Mouse (Mus musculus) ES-Bruce4 (cell line): ENCODE results near the gene Asgr1. TPM values are rescaled to one million over a fixed set of nuclear protein-coding genes. Genes with fewer than 3 reads are reported as not detected.
A peak's percentile ranks its signal among the peaks of the same experiment; 100 is the strongest.

ENCODE experiments used
- H3K27ac ChIP-seq: 2 replicates; pipeline ENCODE4 v1.5.1; 2012; ENCODE audit warnings: low read length, inconsistent platforms; ENCODE audit not compliant: insufficient read depth
- H3K27me3 ChIP-seq: 2 replicates; pipeline ENCODE4 v1.6.1; 2012; ENCODE audit warnings: mild to moderate bottlenecking, low read length, inconsistent platforms; ENCODE audit not compliant: control insufficient read depth, poor library complexity, insufficient read depth, severe bottlenecking
- H3K36me3 ChIP-seq: 2 replicates; pipeline ENCODE4 v1.6.1; 2012; ENCODE audit warnings: inconsistent platforms, mild to moderate bottlenecking, low read length, moderate library complexity; ENCODE audit not compliant: control insufficient read depth, poor library complexity, insufficient read depth, severe bottlenecking
- H3K4me1 ChIP-seq: one replicate; pipeline ENCODE4 v1.8.1; 2011; ENCODE audit warnings: low read length; ENCODE audit not compliant: control insufficient read depth, insufficient read depth
- H3K4me3 ChIP-seq: 2 replicates; pipeline ENCODE4 v1.5.1; 2011; ENCODE audit warnings: low read depth, mild to moderate bottlenecking, low read length
- H3K9ac ChIP-seq: 2 replicates; pipeline ENCODE4 v1.6.1; 2012; ENCODE audit warnings: low read depth, mild to moderate bottlenecking, inconsistent platforms; ENCODE audit not compliant: poor library complexity, severe bottlenecking
- H3K9me3 ChIP-seq: replicated peaks from 2 replicates; pipeline ENCODE4 v1.6.1; 2012; ENCODE audit warnings: mild to moderate bottlenecking, low read length, inconsistent platforms; ENCODE audit not compliant: control insufficient read depth, poor library complexity, insufficient read depth, severe bottlenecking
- CTCF ChIP-seq: IDR thresholded peaks from one replicate; pipeline ENCODE4 v1.8.1; 2011; ENCODE audit warnings: low read depth, low read length
- EP300 ChIP-seq: IDR thresholded peaks from 2 replicates; pipeline ENCODE4 v1.6.1; 2011; ENCODE audit warnings: low read depth, low read length; ENCODE audit not compliant: insufficient read depth
- POLR2A ChIP-seq: IDR thresholded peaks from one replicate; pipeline ENCODE4 v1.8.1; 2011; ENCODE audit warnings: low read length; ENCODE audit not compliant: insufficient read depth
- polyA plus RNA-seq: library from polyadenylated mRNA; stranded (reverse); fragments of >200 nt; gene quantifications from 2 replicates; pipeline ENCODE4 v1.2.4, GENCODE M21; 2011; ENCODE audit warnings: low read depth; ENCODE audit not compliant: missing spikeins, insufficient read depth, insufficient read length

Asgr1 gene
- polyA plus RNA-seq, 1 experiment = not detected

- H3K36me3 ChIP-seq = peaks cover 2% of the 10 kb centered on the region; the same call in 1 of the 2 replicates
- H3K27me3 ChIP-seq = no peaks in the 10 kb centered on the region
- TF ChIP-seq EP300 (no peak), POLR2A (no peak), CTCF (no peak)
- H3K4me1 ChIP-seq = no peaks in the 10 kb centered on the region
- H3K9ac ChIP-seq = no peak overlapping the region
- H3K4me3 ChIP-seq = no peak overlapping the region
- H3K9me3 ChIP-seq = no peaks in the 10 kb centered on the region
- H3K27ac ChIP-seq = no peak overlapping the region
Measured at GRCm38 (mm10) chr11:70017199-70017767, 36.6 kb upstream of the Asgr1 start.

DNA sequence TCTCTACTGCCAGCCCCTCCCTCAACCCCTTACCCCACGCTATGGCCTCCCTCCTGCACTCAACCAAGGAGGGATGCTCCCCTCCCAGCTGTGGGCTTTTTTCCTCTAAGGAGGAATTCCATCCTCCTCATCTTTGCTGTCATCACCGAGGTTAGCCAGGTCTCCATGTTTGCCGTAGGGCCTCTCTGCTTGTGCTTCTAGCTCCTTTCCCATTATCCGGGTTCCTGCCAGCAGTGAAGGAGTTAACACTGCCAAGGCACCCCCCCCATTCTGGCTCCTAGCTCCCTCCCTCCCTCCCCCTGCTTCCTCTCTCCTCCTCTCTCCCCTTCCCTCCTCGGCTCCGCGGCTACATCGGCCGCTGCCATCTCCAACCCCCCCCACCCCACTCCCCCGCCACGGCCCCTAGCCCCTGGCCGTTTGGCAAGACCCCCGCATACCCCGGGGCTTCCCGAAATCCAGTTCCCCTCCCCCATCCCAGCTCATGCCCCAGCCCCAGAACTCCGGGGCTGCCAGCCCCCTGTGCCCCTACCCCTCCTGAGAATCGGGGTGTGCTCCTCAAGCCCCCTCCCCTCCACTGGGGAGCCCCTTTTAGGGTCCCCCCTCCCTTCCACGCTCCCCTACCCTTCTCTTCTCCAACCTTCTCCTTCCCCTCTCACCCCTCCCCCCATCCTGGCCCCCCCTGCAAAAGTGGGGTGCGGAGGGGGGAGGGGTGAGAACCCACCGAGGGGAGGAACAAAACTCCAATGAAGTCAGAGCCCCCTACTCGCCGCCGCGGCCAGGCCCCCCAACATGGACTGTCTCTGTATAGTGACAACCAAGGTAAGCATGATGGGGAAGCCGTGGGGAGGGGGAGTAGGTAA, 35.5 kb upstream of the Asgr1 start:
- Histone ChIP-seq H3K9me3 (no peaks in the 10 kb centered on the region), H3K36me3 (no peaks in the 10 kb centered on the region), H3K27me3 (no peaks in the 10 kb centered on the region), H3K9ac (peak overlapping the region; percentile 86), H3K27ac (no peak overlapping the region), H3K4me1 (no peaks in the 10 kb centered on the region), H3K4me3 (peak overlapping the region; percentile 37)
- TF ChIP-seq CTCF = no peak
- TF ChIP-seq EP300 = no peak
- TF ChIP-seq POLR2A = no peak

GRCm38 (mm10) chr11:70019495-70020021, 34.3 kb upstream of the Asgr1 start:
- H3K27me3 ChIP-seq = no peaks in the 10 kb centered on the region
- H3K9me3 ChIP-seq = no peaks in the 10 kb centered on the region
- 0 out of 2 replicates have a peak overlapping the region, but pooled peaks have one; percentile 6 for H3K9ac ChIP-seq
- H3K27ac ChIP-seq = no peak overlapping the region
- no peaks in the 10 kb centered on the region for H3K36me3 ChIP-seq
- H3K4me1 ChIP-seq = no peaks in the 10 kb centered on the region
- TF ChIP-seq EP300 (no peak), POLR2A (no peak)
- no peak overlapping the region for H3K4me3 ChIP-seq

GRCm38 (mm10) chr11:70020022-70020631, 33.8 kb upstream of the Asgr1 start:
- Histone ChIP-seq H3K9ac (0 out of 2 replicates have a peak overlapping the region, but pooled peaks have one; percentile 6), H3K27ac (peak overlapping the region; percentile 16; the same call in 1 of the 2 replicates), H3K27me3 (no peaks in the 10 kb centered on the region), H3K4me1 (no peaks in the 10 kb centered on the region), H3K36me3 (no peaks in the 10 kb centered on the region), H3K4me3 (no peak overlapping the region), H3K9me3 (no peaks in the 10 kb centered on the region)
- TF ChIP-seq EP300 = no peak
- TF ChIP-seq POLR2A = no peak
- TF ChIP-seq CTCF = no peak

GRCm38 (mm10) chr11:70020731-70021263, 33.1 kb upstream of the Asgr1 start:
- no peaks in the 10 kb centered on the region for H3K36me3 ChIP-seq
- H3K9ac ChIP-seq = peak overlapping the region; percentile 31; the same call in 1 of the 2 replicates
- no peaks in the 10 kb centered on the region for H3K4me1 ChIP-seq

More at GRCm38 (mm10) chr11:70020731-70021263, 33.1 kb upstream of the Asgr1 start:
- peak overlapping the region; percentile 78 for H3K4me3 ChIP-seq
- H3K27ac ChIP-seq = no peak overlapping the region
- no peaks in the 10 kb centered on the region for H3K9me3 ChIP-seq
- peak; percentile 40 for TF ChIP-seq CTCF
- TF ChIP-seq EP300 = no peak
- no peak for TF ChIP-seq POLR2A
- no peaks in the 10 kb centered on the region for H3K27me3 ChIP-seq
